Mouse (Mus musculus): ENCODE measurements at regions not wholly inside any gene's neighbourhood (a gene's known extent, or its start where the extent isn't known, plus 50 kb on each side); places are given as distances from the start of the nearest gene placed in this dataset.

DNA sequence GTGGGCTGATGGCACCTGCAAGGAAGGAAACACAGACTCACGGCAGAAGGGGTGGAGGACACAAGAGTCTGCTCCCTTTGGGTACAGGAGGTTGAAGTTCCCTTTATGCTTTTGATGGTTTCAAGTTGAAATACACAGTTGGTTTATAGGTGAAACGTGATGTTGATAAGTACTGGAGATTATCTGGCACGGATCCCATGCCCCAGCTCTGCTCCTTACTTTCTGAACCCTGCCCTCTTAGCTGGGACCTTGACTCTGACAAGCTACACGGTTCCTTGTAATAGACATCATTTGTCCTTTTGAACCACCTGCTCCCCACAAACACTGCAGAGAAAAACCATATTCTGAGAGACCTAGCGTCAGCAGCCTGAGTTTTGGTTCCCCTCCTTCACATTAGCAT is 363.4 kb upstream of the Dynlrb2 start:
- ATAC-seq (replicated peaks; ENCODE audit: poor library complexity), result no peak

DNA sequence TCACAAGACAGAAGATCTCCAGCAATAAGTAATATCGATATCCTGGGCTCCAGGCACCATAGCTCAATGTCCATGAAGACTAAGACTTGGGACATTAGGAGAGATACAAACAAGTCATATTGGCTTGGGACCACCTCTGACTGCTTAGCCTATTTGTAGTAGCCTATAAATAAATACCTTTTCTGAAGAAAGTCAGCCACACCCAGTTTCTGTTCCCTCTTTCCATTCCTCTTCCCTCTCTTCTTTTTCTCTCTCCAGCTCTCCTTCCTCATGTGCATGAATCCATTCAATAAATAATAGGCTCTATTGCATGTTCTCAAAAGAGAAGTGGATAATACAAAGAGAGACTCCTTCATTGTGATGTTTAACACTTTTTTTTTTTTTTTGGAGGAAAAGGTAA is 364.8 kb upstream of the Dynlrb2 start:
- no peak for ATAC-seq (replicated peaks; ENCODE audit: poor library complexity)

DNA sequence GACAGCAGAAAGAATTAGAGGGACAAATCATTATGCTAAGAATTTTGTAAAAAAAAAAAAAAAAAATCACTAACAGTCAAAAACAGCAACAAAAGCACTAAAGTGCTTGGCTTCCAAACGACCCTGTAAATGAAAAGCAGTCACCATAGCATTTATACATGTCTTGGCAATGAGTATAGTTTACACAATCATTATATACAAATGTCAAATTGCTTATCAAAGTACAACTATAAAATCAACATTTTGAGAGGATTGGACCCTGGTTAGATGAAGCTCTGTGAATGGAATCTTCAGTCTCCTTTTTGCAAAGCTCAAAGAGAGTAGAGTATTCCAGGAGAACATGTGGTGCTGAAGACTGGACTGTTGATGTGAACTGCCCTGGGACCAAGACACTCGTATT is 367.0 kb upstream of the Dynlrb2 start:
- ATAC-seq (replicated peaks; ENCODE audit: poor library complexity), result no peak

DNA sequence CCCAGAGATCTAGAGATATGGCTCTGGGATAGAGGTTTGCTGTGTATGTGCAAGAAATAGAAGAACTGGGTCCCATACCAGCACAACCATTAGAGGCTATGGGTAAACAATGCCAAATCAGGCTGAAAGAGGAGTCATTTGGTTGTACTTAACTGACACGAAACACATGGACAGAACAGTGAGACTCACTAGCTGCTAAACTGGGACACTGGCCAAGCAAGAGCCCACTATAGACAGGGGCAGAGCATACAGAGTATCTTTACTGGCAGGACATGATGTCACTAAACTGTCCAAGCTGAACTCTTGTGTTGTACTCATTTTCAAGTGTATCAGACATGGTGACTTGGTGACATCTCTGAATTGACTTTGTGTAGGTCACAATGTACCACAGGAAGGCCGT is 371.3 kb upstream of the Dynlrb2 start:
- no peak for ATAC-seq (replicated peaks; ENCODE audit: poor library complexity)

- ATAC-seq (replicated peaks; ENCODE audit: poor library complexity), result no peak
These were observed 371.7 kb upstream of the Dynlrb2 start for GRCm38 (mm10) chr8:116133084-116133483.

- ATAC-seq (replicated peaks; ENCODE audit: poor library complexity), result no peak
These were observed 384.7 kb upstream of the Dynlrb2 start for GRCm38 (mm10) chr8:116120067-116120466.

DNA sequence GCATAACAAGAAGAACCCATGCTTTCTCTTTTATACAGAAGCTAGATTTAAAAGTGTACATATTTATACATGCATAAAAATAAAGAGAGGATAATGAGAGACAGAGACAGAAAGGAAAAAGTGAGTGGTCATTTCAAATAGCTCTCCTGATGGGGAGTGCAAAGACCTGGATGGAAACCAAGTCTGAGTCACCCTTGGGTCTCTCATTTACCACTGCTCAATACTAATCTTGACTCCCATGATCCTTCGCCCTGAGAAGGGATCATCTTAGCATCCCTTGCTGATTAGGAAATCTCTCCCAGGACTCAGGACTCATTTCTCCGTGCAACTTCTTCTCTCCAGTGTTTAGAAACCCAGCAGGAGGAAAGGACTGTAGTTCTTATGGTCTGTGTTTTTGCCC is 386.9 kb upstream of the Dynlrb2 start:
- no peak for ATAC-seq (replicated peaks; ENCODE audit: poor library complexity)

GRCm38 (mm10) chr8:116116625-116117024 is 388.1 kb upstream of the Dynlrb2 start:
- ATAC-seq (replicated peaks; ENCODE audit: poor library complexity), result no peak

DNA sequence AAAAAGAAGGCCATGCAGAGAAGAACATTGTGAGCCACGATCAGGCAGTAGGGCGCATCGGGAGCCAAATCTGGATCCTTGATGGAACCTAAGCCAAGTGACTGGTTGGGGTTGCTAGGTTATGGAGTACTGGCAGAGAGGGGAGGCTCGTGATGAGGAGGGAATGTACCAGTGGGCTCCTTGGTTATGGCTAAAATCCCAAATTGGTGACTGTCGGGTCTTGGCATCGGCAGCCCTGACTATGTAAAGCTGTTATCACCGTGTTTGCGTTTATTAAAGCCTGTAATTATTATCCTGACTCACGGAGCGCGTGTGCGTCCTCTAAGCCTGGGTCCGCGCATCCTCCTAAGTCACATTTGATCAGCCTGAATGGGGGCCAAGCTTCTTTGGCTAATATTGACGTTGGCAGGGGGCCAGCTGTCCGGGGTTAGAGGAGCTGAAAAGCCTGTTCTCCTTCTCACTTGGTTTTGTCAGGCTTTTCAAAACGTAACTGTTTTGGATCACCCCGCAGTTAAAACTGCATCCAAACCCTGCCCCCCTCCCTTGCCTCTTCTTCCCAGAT is 388.9 kb upstream of the Dynlrb2 start:
- ATAC-seq (replicated peaks; ENCODE audit: poor library complexity), result no peak

DNA sequence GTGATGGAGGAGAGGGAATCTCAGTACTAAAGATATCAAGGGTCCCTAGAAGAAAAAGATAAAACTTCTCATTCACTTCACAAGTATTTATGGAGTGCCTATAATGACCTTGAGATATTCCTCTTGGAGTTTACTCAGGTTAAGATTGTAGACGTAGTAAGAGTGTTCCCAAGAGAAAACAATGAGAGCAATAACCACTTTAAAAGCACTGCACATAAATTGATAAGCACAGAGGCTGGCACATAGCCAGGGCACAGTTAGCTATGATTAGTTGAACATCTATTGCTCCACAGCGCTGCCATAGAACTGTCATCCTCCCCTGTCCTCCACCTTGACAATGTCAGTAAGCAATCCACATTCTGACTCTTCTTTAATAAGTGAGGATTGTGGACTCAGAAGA is 389.8 kb upstream of the Dynlrb2 start:
- no peak for ATAC-seq (replicated peaks; ENCODE audit: poor library complexity)

GRCm38 (mm10) chr8:116114502-116114901 is 390.3 kb upstream of the Dynlrb2 start:
- ATAC-seq (replicated peaks; ENCODE audit: poor library complexity), result no peak

DNA sequence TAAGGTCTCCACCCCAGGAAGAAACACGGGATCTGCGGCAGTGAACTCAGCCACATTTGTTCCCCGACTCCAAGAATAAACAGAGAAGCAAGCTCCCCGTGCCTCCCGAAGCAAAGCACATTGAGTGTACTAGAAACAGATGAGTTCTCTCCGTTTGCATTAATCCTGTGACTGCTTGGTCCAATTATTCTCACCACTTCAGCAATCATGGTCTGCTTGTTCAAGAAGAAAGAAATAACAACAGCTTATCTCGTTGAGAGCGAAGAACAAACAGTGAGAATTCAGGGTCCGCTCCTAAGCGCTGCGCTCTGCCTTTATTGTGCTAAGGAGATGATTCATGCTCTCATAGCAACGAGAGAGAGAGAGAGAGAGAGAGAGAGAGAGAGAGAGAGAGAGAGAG is 393.6 kb upstream of the Dynlrb2 start:
- ATAC-seq (replicated peaks; ENCODE audit: poor library complexity), result no peak

- 0 out of 2 replicates have a peak, but pooled peaks have one; percentile 9 for ATAC-seq (replicated peaks; ENCODE audit: poor library complexity)
These were observed 389.1 kb upstream of the Maf start for GRCm38 (mm10) chr8:116096666-116097065.

GRCm38 (mm10) chr8:116083156-116083555 is 375.6 kb upstream of the Maf start:
- ATAC-seq (replicated peaks; ENCODE audit: poor library complexity), result no peak

- ATAC-seq (replicated peaks; ENCODE audit: poor library complexity), result no peak
These were observed 371.3 kb upstream of the Maf start for GRCm38 (mm10) chr8:116078849-116079407.

DNA sequence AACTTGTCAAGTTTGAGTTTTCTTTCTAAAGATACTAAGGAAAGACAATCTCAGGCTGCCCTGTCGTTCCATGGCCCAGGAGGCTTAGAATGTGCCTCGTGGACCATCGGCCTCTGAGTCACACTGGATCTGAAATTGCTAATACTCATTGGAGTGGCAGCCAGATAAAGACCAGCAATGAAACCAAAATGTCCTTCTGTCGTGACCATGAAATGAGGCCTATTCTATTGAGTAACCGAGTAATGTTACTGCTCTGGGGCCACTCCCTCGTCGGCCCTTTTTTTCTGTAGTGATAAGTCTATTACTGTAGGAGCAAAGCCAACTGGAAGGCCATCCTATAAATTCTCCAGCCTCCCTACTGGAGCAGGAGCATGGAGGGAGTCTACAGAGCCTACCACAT is 363.9 kb upstream of the Maf start:
- ATAC-seq (replicated peaks; ENCODE audit: poor library complexity), result no peak

- no peak for ATAC-seq (replicated peaks; ENCODE audit: poor library complexity)
These were observed 361.9 kb upstream of the Maf start for GRCm38 (mm10) chr8:116069538-116069937.

GRCm38 (mm10) chr8:116067978-116068375 is 360.4 kb upstream of the Maf start:
- no peak for ATAC-seq (replicated peaks; ENCODE audit: poor library complexity)

GRCm38 (mm10) chr8:116067182-116067977 is 359.8 kb upstream of the Maf start:
- no peak for ATAC-seq (replicated peaks; ENCODE audit: poor library complexity)

GRCm38 (mm10) chr8:116065871-116066270 is 358.3 kb upstream of the Maf start:
- ATAC-seq (replicated peaks; ENCODE audit: poor library complexity), result no peak

- ATAC-seq (replicated peaks; ENCODE audit: poor library complexity), result no peak
These were observed 357.7 kb upstream of the Maf start for GRCm38 (mm10) chr8:116065327-116065726.

GRCm38 (mm10) chr8:116064562-116064961 is 357.0 kb upstream of the Maf start:
- ATAC-seq (replicated peaks; ENCODE audit: poor library complexity), result no peak
